Mouse (Mus musculus): Measurements from ENCODE around the gene Dyrk4.

- TF ChIP-seq CTCF (IDR thresholded peaks at IDR 0.05; ENCODE audit: insufficient read depth, low read length) = no peak
- TF ChIP-seq POLR2A (IDR thresholded peaks at IDR 0.05; ENCODE audit: borderline replicate concordance, extremely low read depth, low read depth, low read length) = no peak
These were observed 17.3 kb upstream of the Dyrk4 start for GRCm38 (mm10) chr6:126938853-126939486.

All from lung, adult 2 months (tissue).